Mouse (Mus musculus) E14TG2a.4 (cell line): ENCODE data around the gene Ddx41.
A peak's percentile ranks its signal among the peaks of the same experiment; 100 is the strongest.
"Not testable (repeated sequence)": the region's sequence is repeated elsewhere in the genome, so short reads cannot be mapped to it uniquely, and the experiment has no call there.

Source experiments
- H3K27me3 ChIP-seq: 2 replicates; pipeline ENCODE4 v1.6.1; 2014; ENCODE audit warnings: low read length, control low read depth; ENCODE audit not compliant: insufficient read depth
- H3K36me3 ChIP-seq: 2 replicates; pipeline ENCODE4 v1.6.1; 2014; ENCODE audit warnings: low read length, control low read depth; ENCODE audit not compliant: insufficient read depth
- H3K4me1 ChIP-seq: replicated peaks from 2 replicates; pipeline ENCODE4 v1.6.1; 2014; ENCODE audit warnings: low read depth, low read length, control low read depth
- H3K4me3 ChIP-seq: replicated peaks from 2 replicates; pipeline ENCODE4 v1.5.1; 2014; ENCODE audit warnings: mild to moderate bottlenecking, low read length
- H3K9me3 ChIP-seq: 2 replicates; pipeline ENCODE4 v1.6.1; 2014; ENCODE audit warnings: low read length, control low read depth
- CTCF ChIP-seq: conservative IDR thresholded peaks from 2 replicates; pipeline ENCODE4 v1.5.1; 2014; ENCODE audit warnings: low read length
- NANOG ChIP-seq: IDR thresholded peaks from 2 replicates; pipeline ENCODE4 v1.6.1; 2014; ENCODE audit warnings: borderline replicate concordance, low read length, mixed read lengths
- POU5F1 ChIP-seq: IDR thresholded peaks from 2 replicates; pipeline ENCODE4 v1.6.1; 2014; ENCODE audit warnings: low read length, borderline replicate concordance

The Ddx41 gene

DNA sequence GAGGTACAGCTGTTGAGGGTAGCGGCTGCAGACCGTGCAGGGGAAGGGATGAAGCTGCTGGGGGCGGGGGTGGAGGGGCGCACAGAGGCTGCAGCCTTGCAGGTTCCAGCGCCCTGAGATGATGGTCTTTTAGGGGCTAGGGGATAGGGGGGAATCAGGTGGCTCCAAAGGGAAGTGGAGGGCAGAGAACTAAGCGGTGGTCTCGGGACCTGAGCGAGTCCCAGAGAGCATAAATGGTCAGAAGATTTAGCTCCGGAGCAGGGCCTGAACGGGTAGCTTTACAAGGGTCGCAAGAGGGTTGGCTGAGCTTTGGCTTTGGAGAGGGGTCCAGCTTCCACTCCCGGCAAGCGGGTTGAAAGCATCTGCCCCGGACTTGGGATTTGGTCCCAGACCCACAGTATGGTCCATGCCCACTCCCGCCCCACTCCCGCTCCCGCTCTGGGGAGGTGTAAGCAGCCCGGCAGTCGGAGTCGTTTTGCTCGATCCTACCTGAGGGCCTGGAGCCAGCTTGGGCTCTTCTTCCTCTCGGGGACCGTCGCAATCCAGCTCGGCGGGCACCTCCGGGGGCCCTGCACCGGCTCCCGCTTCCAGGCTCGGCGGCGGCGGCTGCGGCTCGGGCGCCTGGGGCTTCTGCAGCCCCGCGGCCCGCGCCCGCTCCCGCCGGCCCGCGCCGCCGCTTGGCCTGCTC is 34.0 kb upstream of the Ddx41 start:
- H3K9me3 ChIP-seq: peaks cover 11% of the 10 kb centered on the region
- H3K36me3 ChIP-seq: peaks cover 38% of the 10 kb centered on the region
- H3K4me3 ChIP-seq: peak overlapping the region; percentile 97
- peaks cover 34% of the 10 kb centered on the region for H3K4me1 ChIP-seq
- H3K27me3 ChIP-seq: no peaks in the 10 kb centered on the region
- TF ChIP-seq CTCF: no peak
- TF ChIP-seq NANOG: no peak
- no peak for TF ChIP-seq POU5F1

DNA sequence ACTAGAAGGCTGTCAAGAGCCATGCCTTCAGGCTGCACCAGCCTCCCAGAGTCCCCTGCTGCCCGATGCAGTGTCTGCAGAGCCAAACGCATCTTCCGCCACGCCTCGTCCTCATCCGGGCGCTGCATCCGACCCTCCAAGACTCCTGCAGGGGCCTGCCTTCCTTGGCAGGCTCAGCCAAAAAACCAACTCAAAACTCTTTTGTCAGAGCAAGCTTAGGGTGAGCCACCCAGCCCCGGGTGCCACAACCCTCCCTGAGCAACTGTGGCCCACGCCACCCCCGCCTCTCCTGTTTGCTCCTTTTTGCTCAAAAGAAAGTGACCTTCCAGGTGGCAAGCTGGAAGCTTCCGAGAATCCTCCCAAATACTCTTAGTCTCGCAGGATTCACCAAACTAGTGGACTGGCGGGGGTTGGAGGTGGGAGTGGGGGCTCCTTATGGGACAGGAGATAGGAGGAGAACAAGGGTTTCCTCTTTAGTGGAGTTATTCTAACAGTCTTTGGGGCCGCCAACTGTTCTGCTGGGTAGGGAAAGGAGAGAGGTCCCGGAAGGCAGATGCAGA is 33.3 kb upstream of the Ddx41 start:
- TF ChIP-seq POU5F1 (no peak), CTCF (no peak), NANOG (no peak)
- H3K4me3 ChIP-seq: peak overlapping the region; percentile 97
- H3K4me1 ChIP-seq: peaks cover 33% of the 10 kb centered on the region
- H3K27me3 ChIP-seq: no peaks in the 10 kb centered on the region
- peaks cover 11% of the 10 kb centered on the region for H3K9me3 ChIP-seq
- peaks cover 44% of the 10 kb centered on the region for H3K36me3 ChIP-seq

DNA sequence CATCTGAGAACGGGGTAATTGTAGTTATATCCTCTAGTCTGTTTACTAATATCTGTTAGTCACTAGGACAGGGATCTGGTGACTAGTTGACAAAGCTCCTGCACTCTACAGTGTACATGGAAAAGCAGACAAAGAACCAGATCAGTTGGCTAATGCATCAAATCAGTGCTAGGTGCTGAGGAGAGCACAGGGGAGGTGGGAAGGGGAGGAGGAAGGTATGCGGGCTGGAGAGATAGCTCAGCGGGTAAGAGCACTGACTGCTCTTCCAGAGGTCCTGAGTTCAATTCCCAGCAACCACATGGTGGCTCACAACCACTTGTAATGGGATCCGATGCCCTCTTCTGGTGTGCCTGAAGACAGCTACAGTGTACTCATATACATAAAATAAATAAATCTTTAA is 32.1 kb upstream of the Ddx41 start:
- H3K9me3 ChIP-seq, H3K4me3 ChIP-seq, H3K27me3 ChIP-seq: not testable (repeated sequence)
- H3K36me3 ChIP-seq: peaks cover 57% of the 10 kb centered on the region
- H3K4me1 ChIP-seq: peaks cover 33% of the 10 kb centered on the region

GRCm38 (mm10) chr13:55567949-55568348 is 31.5 kb upstream of the Ddx41 start:
- no peak overlapping the region for H3K4me3 ChIP-seq
- no peaks in the 10 kb centered on the region for H3K9me3 ChIP-seq
- peaks cover 33% of the 10 kb centered on the region for H3K4me1 ChIP-seq
- no peaks in the 10 kb centered on the region for H3K27me3 ChIP-seq
- peaks cover 63% of the 10 kb centered on the region for H3K36me3 ChIP-seq
- TF ChIP-seq POU5F1: no peak
- TF ChIP-seq CTCF: no peak
- TF ChIP-seq NANOG: no peak

DNA sequence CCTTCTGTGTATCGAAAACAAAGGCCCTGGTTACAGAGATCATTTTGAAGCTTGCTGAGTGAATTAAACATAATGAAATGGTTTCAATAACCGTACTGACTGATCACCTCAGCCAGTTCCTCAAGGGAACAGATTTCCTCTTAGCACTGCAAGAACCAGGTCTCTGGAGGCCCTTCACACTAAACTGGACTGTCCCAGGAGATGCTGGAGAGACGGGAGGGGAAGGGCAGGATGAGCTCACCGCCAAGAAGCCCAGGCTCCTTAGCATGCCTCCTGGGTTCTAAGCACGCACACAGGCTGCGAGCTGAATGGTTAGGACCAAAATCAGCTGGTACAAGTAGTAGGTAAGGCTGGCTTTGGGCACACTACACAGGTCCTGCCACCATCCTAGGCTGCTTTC is 30.5 kb upstream of the Ddx41 start:
- H3K4me3 ChIP-seq: no peak overlapping the region
- H3K4me1 ChIP-seq: peaks cover 29% of the 10 kb centered on the region
- TF ChIP-seq POU5F1: no peak
- TF ChIP-seq NANOG: no peak
- TF ChIP-seq CTCF: no peak
- peaks cover 71% of the 10 kb centered on the region for H3K36me3 ChIP-seq
- no peaks in the 10 kb centered on the region for H3K9me3 ChIP-seq
- no peaks in the 10 kb centered on the region for H3K27me3 ChIP-seq

GRCm38 (mm10) chr13:55563266-55563879 is 26.9 kb upstream of the Ddx41 start:
- Histone ChIP-seq H3K4me3 (no peak overlapping the region), H3K36me3 (peaks cover 81% of the 10 kb centered on the region), H3K4me1 (peaks cover 9% of the 10 kb centered on the region), H3K9me3 (no peaks in the 10 kb centered on the region), H3K27me3 (no peaks in the 10 kb centered on the region)
- no peak for TF ChIP-seq POU5F1
- no peak for TF ChIP-seq NANOG
- no peak for TF ChIP-seq CTCF

DNA sequence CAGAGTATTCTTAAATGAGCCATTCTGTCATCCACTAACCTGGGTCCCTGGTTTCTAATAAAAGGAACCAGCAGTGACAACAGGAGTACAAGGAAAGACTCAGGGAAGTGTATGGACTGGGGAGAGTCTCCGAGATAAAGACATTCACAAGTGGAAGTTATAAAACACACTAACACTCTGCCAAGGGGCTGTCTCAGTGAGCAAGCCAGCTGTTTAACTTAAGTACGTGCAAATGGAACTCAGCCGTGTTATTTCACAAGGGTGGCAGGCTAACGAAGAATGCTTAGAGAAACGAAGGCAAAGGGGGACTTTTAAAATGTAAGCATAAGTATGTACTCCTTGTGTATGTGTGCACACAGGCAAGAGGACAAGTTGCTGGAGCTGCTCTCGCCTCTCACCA is 21.0 kb upstream of the Ddx41 start:
- Histone ChIP-seq H3K4me1 (peaks cover 10% of the 10 kb centered on the region), H3K36me3 (peaks cover 77% of the 10 kb centered on the region), H3K27me3 (no peaks in the 10 kb centered on the region), H3K4me3 (no peak overlapping the region), H3K9me3 (no peaks in the 10 kb centered on the region)
- TF ChIP-seq CTCF (no peak), NANOG (no peak), POU5F1 (no peak)

DNA sequence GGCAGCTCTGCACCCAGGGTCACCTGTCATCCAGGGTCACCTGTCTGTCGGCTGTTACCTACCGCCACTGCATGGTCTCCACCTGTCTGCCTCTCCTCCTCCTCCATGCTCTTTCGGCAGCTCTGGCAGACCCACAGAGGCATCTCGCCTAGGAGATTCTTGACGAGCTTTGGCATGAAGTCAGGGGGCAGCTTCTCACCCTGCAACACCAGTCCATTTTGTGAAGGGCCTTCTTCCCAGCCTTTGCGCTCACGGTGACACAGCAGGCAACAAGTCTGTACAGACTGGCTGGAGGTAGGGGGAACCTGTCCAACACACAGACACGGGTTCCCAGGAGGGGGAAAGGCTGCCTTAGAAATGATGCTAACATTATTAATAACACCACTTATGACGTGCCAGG is 19.5 kb upstream of the Ddx41 start:
- no peak overlapping the region for H3K4me3 ChIP-seq
- H3K9me3 ChIP-seq: no peaks in the 10 kb centered on the region
- TF ChIP-seq NANOG (no peak), CTCF (no peak), POU5F1 (no peak)
- H3K27me3 ChIP-seq: no peaks in the 10 kb centered on the region
- peaks cover 12% of the 10 kb centered on the region for H3K4me1 ChIP-seq
- H3K36me3 ChIP-seq: peaks cover 78% of the 10 kb centered on the region

GRCm38 (mm10) chr13:55549061-55549460 is 12.6 kb upstream of the Ddx41 start:
- H3K4me3 ChIP-seq: peak overlapping the region; percentile 49
- H3K9me3 ChIP-seq: no peaks in the 10 kb centered on the region
- no peak for TF ChIP-seq NANOG
- peaks cover 37% of the 10 kb centered on the region for H3K4me1 ChIP-seq
- no peaks in the 10 kb centered on the region for H3K27me3 ChIP-seq
- H3K36me3 ChIP-seq: peaks cover 100% of the 10 kb centered on the region
